Mouse (Mus musculus) E14TG2a.4 (cell line): Measurements from ENCODE around the gene Mrpl40.
A peak's percentile ranks its signal among the peaks of the same experiment; 100 is the strongest.

Source experiments
- H3K27me3 ChIP-seq: 2 replicates; pipeline ENCODE4 v1.6.1; 2014; ENCODE audit warnings: low read length, control low read depth; ENCODE audit not compliant: insufficient read depth
- H3K36me3 ChIP-seq: 2 replicates; pipeline ENCODE4 v1.6.1; 2014; ENCODE audit warnings: low read length, control low read depth; ENCODE audit not compliant: insufficient read depth
- H3K4me1 ChIP-seq: replicated peaks from 2 replicates; pipeline ENCODE4 v1.6.1; 2014; ENCODE audit warnings: low read depth, low read length, control low read depth
- H3K4me3 ChIP-seq: replicated peaks from 2 replicates; pipeline ENCODE4 v1.5.1; 2014; ENCODE audit warnings: mild to moderate bottlenecking, low read length
- H3K9me3 ChIP-seq: 2 replicates; pipeline ENCODE4 v1.6.1; 2014; ENCODE audit warnings: low read length, control low read depth
- CTCF ChIP-seq: conservative IDR thresholded peaks from 2 replicates; pipeline ENCODE4 v1.5.1; 2014; ENCODE audit warnings: low read length
- NANOG ChIP-seq: IDR thresholded peaks from 2 replicates; pipeline ENCODE4 v1.6.1; 2014; ENCODE audit warnings: borderline replicate concordance, low read length, mixed read lengths
- POU5F1 ChIP-seq: IDR thresholded peaks from 2 replicates; pipeline ENCODE4 v1.6.1; 2014; ENCODE audit warnings: low read length, borderline replicate concordance

Gene Mrpl40

DNA sequence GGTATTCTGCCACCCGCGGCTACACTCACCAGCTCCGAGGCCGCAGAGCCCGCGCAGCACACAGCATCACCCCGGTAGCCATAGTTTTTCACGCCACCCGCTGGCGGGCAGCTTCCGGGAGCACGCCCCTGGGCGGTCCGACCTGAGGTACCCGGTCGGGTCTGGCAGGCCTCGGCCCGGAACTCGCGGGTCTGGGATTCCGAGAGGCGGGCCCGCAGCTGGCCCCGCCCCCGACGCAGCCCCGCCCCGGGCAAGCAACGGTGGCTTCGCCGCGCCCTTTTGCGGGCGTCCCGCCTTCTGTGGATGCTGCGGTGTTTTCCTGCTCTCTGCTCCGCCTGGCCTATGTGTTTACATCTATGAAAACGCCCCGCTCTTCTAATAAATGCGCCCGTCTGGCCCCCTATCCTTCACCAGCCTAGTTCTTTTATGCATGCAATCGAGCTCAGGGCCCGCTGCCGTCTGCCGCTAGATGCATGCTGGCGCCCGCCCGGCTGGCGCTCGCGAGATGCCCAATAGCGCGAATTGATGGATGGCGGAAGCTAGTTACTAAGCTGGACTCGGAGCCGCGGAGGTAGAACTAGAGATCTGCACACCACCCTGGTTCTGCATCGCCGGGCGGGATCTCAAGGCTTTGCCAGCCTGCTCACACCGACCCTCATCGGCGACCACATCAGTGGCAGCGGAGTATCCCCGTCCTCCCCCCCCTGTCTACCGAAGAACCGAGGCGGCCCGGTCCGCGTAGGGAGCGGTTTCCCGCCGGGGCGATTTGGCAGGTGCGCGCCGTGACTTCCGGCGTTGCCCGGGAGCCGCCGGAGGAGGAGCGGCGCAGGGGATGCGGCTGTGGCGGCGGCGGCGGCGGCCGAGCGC is at the start of gene Mrpl40, which contains the start of gene Hira:
Gene Mrpl40, minus strand, starts transcription at position 421 of the 867 bp plus-strand sequence.
Gene Hira, plus strand, starts transcription at position 596 of the 867 bp plus-strand sequence.
- peaks cover 53% of the 10 kb centered on the region for H3K4me1 ChIP-seq
- TF ChIP-seq NANOG (no peak), CTCF (no peak), POU5F1 (no peak)
- H3K4me3 ChIP-seq, result peak within 1 kb of the TSS; percentile 97
- no peaks in the 10 kb centered on the region for H3K27me3 ChIP-seq
- peaks cover 65% of the 10 kb centered on the region for H3K36me3 ChIP-seq
- H3K9me3 ChIP-seq, result no peaks in the 10 kb centered on the region

DNA sequence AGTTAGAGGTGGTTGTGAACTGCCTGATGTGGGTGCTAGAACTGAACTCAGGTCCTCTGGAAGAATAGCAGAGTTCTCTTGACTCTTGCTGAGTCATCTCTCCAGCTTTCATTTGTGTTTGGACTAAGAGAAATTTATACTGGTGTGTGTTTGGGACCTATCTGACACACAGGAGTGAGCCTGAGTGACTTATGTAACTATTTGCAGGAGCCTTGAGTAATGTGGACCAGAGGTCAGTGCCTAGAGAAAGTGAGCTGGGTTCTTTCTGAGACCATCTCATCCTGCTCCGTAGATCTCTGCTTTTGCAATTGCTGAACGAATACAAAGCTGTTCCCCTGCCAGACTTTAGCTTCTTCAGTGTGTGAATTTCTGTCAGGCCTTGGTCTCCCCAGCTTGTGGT is 45.1 kb upstream of the Mrpl40 start:
- no peak for TF ChIP-seq NANOG
- no peak for TF ChIP-seq CTCF
- TF ChIP-seq POU5F1, result no peak
- no peaks in the 10 kb centered on the region for H3K9me3 ChIP-seq
- H3K36me3 ChIP-seq, result peaks cover 99% of the 10 kb centered on the region
- H3K27me3 ChIP-seq, result no peaks in the 10 kb centered on the region
- H3K4me1 ChIP-seq, result no peaks in the 10 kb centered on the region
- H3K4me3 ChIP-seq, result no peak overlapping the region

DNA sequence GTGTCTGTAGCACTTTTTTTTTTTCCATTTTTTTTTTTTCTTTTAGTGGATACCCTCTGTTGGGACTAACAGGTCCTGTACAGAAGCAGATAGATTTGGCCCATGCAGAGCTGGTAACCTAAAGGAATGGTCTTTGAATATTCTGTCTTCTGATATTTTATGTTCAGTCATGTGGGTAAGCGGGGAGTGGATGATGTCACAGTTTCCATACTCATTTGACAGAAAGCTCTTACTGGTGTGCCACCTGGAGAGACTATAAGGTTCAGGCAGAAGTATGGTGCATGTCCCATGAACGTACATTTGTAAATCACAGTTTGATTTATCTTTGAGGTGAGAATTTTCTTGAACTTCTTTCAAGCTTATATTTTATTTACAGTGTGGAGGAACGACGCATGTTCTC is 39.4 kb upstream of the Mrpl40 start:
- H3K36me3 ChIP-seq, result peaks cover 94% of the 10 kb centered on the region
- H3K27me3 ChIP-seq, result no peaks in the 10 kb centered on the region
- no peak overlapping the region for H3K4me3 ChIP-seq
- no peak for TF ChIP-seq CTCF
- no peak for TF ChIP-seq NANOG
- TF ChIP-seq POU5F1, result no peak
- no peaks in the 10 kb centered on the region for H3K9me3 ChIP-seq
- no peaks in the 10 kb centered on the region for H3K4me1 ChIP-seq

DNA sequence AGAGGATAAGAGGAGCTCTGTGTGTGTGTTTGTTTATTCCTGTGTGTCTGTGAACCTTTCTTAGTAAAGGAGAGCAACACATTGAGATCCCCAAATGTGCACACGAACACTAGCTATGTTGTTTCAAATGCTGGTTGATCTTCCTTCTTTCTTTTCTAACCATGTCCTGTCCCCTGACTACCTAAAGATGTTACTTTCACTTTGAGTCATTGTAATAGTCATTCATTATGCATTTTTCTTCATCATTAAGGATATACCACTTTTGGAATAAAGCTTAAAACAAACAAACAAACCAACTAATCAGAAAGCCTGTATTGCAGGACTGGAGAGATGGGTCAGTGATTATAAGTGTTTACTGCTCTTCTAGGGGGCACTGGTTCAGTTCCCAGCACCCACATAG is 29.0 kb upstream of the Mrpl40 start:
- Histone ChIP-seq H3K4me1 (0 out of 2 replicates have a peak, but pooled peaks cover 5% of the 10 kb centered on the region), H3K9me3 (no peaks in the 10 kb centered on the region), H3K4me3 (no peak overlapping the region), H3K36me3 (peaks cover 93% of the 10 kb centered on the region), H3K27me3 (no peaks in the 10 kb centered on the region)
- TF ChIP-seq CTCF, result no peak

DNA sequence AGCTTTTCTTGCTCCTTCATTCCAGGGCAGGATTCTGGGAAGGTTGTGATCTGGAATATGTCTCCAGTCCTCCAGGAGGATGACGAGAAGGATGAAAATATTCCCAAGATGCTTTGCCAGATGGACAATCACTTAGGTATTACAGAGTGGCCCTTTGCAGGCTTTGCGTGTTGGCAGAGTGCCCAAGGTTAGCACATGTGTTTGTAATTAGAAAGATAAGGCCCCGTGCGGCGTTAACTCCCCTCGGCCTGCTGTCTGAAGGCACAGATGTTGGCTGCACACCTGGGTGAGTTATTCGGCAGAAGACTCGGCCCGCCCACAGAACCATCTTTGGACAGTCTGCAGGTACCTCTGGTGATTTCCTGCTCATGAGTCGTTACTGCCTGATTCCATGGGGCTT is 19.8 kb upstream of the Mrpl40 start:
- H3K9me3 ChIP-seq, result no peaks in the 10 kb centered on the region
- peaks cover 91% of the 10 kb centered on the region for H3K36me3 ChIP-seq
- peaks cover 50% of the 10 kb centered on the region for H3K4me1 ChIP-seq
- no peak overlapping the region for H3K4me3 ChIP-seq
- H3K27me3 ChIP-seq, result no peaks in the 10 kb centered on the region
- TF ChIP-seq CTCF (no peak), POU5F1 (no peak), NANOG (no peak)

DNA sequence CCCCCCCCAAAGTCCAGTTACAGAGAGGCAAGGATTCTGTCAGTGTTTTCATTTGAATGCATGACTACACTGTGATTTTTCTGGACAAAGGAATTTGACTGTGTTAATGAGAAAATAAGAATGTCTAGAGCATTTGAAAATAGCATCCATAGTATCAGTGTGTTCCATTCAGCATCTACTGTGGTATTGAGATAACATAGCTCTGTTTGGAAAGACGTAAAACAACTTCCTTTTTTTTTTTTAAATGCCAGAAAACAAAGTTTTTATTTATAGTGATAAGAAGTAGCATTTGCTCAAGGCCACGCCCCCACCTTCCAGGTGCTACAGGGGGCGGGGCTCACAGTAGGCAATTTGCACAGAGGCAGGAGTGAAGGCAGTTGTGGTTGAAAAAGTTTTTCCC is 18.6 kb upstream of the Mrpl40 start:
- TF ChIP-seq NANOG (no peak), POU5F1 (no peak), CTCF (no peak)
- Histone ChIP-seq H3K27me3 (no peaks in the 10 kb centered on the region), H3K4me1 (peaks cover 57% of the 10 kb centered on the region), H3K36me3 (peaks cover 86% of the 10 kb centered on the region), H3K9me3 (no peaks in the 10 kb centered on the region), H3K4me3 (no peak overlapping the region)

DNA sequence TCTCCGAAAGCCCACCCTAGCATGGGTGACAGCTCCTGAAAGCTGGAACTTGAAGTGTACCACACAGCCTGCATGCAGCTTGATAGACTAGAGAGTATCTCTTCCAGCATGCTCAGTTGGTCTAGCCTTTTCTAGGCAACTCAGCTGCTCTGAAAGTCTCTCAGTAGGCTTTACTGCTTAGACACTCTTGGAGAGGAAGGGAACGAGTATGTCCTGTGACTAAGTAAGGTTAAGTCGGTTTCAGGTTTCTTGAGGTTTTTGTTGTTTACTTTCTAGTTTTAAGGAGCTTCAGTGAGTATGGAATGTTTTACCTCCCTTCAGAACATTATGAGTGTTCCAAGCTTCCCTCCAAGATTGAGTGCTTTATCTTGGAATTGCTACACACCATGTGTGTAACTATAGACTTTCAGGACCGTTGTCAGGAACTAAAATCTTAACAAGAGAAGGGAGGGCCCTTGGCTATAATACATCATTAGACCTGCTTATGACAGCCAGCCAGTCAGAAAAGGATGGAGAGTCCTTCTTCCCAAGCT is 17.2 kb upstream of the Mrpl40 start:
- Histone ChIP-seq H3K27me3 (no peaks in the 10 kb centered on the region), H3K4me3 (no peak overlapping the region)
- no peak for TF ChIP-seq CTCF
- no peak for TF ChIP-seq NANOG
- TF ChIP-seq POU5F1, result no peak

DNA sequence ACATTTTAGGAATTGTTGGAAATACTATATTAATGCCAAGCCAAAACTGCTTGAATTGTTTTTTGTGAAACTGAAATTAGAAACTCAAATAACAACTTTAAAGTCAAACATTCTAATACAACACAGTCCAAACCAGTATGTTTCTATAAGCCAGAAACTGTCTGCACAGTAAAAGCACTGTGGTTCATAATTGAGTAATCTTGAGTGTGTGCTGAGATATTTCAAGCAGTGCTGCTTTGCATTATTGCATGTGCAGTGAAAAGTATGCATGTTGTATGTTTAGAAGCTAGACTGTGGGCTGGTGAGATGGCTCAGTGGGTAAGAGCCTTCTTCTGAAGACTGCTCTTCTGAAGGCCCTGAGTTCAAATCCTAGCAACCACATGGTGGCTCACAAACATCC is 7.4 kb upstream of the Mrpl40 start:
- TF ChIP-seq NANOG (no peak), CTCF (no peak), POU5F1 (no peak)
- no peaks in the 10 kb centered on the region for H3K27me3 ChIP-seq
- H3K4me1 ChIP-seq, result peaks cover 77% of the 10 kb centered on the region
- no peaks in the 10 kb centered on the region for H3K9me3 ChIP-seq
- H3K36me3 ChIP-seq, result peaks cover 78% of the 10 kb centered on the region
- no peak overlapping the region for H3K4me3 ChIP-seq

More for the DNA sequence above, 17.2 kb upstream of the Mrpl40 start:
- peaks cover 67% of the 10 kb centered on the region for H3K4me1 ChIP-seq
- no peaks in the 10 kb centered on the region for H3K9me3 ChIP-seq
- H3K36me3 ChIP-seq, result peaks cover 82% of the 10 kb centered on the region
